Mouse (Mus musculus) heart, adult 2 months (tissue): ENCODE measurements at regions not wholly inside any gene's neighbourhood (a gene's known extent, or its start where the extent isn't known, plus 50 kb on each side); places are given as distances from the start of the nearest gene placed in this dataset.

Experiments used
- CTCF ChIP-seq: fragments of 200-600 bp; IDR thresholded peaks from 2 replicates; pipeline ENCODE4 v1.8.1; 2022; ENCODE audit warnings: antibody characterized with exemption, mild to moderate bottlenecking, moderate library complexity
- EP300 ChIP-seq: fragments of 200-500 bp; IDR thresholded peaks from 2 replicates; pipeline ENCODE4 v1.6.1; 2011; ENCODE audit warnings: low read depth, low read length, control low read depth; ENCODE audit not compliant: insufficient read depth
- POLR2A ChIP-seq: fragments of 200-500 bp; IDR thresholded peaks from 2 replicates; pipeline ENCODE4 v1.6.1; 2011; ENCODE audit warnings: mild to moderate bottlenecking, low read depth, low read length, control low read depth; ENCODE audit not compliant: insufficient read depth

DNA sequence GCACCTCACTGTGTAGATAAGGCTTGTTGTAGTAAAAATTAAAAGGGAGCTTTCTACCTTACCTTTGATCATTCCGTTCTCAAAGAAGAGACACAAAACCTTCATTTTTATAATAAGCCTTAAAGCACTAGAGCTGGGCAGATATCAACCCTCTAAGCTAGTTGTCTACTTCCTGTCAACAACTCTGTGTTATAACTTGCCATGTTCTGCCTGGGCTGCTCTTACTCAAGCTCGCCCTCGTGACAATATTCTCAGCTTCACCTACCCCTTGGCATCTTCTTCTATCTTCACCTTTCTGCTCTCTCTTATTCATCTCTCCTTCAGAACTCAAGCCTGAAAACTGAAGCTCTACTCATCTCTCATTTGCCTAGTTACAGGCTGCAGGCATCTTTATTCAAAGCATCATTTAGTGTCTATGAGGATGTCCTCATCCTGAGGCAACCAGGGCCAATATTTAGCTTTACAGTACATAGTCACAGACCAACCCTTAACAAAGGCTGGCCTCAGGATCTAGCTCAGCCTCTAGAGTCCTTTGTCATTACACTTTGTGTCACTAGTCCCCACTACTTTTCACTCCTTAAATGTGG lies 375.2 kb upstream of the Trib2 start:
- TF ChIP-seq CTCF (no peak), POLR2A (no peak), EP300 (no peak)
